Mouse (Mus musculus) urinary bladder, adult 2 months (tissue): ENCODE results near the gene Slco3a1. TPM values are rescaled to one million over a fixed set of nuclear protein-coding genes. Genes with fewer than 3 reads are reported as not detected.

Experiments used
- DNase-seq: peaks from one replicate; pipeline ENCODE4 v3.0.0; 2022; ENCODE audit warnings: low spot score
- polyA plus RNA-seq: library from polyadenylated mRNA; depleted of rRNA; stranded (reverse); fragments of >200 nt; gene quantifications from 2 replicates; pipeline ENCODE4 v1.2.3, GENCODE M21; 2012

Gene Slco3a1
- polyA plus RNA-seq, 1 experiment: 29.0 TPM

- no peak for DNase-seq
These were observed 172.3 kb downstream of the Slco3a1 start for GRCm38 (mm10) chr7:74382286-74382685.

DNA sequence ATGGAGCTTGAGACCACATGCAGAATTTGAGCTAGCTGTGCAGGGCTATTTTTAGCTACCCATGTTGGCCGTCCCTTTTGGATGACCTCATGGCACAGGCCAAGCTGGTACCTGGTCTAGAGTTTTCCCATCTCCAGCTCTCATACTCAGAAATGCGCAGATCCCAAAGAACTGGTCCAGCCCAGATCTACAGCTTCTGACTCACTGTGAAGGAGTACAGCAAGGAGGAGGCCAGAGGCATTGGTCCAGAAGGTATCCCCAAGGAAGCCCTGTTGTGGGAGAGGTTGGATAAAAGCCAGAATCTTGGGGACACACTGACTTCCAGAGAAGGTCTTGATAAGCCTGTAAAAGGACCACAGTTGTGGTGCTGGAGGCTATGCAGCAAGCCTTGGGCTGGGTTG, 172.7 kb downstream of the Slco3a1 start:
- DNase-seq: no peak

GRCm38 (mm10) chr7:74381051-74381450, 173.5 kb downstream of the Slco3a1 start:
- DNase-seq: no peak

DNA sequence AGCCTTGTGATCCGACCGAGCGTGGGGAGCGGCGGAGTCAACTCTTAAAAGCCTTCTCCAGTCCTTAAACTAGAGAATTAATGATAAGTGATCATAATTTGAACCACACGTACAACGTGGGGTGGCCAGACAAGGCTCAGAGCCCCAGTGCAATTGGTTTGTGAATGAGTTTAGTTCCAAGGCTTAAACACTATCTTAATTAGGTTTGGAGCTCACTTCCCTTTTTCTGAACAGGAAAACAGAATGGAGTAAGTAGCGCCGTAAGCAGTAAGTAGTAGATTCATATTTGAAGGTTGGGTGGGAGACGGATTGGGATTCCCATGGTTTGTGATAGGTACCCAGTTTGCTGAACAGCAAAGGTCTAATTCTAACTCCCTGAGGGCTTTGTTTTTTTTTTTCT, 176.7 kb downstream of the Slco3a1 start:
- no peak for DNase-seq

DNA sequence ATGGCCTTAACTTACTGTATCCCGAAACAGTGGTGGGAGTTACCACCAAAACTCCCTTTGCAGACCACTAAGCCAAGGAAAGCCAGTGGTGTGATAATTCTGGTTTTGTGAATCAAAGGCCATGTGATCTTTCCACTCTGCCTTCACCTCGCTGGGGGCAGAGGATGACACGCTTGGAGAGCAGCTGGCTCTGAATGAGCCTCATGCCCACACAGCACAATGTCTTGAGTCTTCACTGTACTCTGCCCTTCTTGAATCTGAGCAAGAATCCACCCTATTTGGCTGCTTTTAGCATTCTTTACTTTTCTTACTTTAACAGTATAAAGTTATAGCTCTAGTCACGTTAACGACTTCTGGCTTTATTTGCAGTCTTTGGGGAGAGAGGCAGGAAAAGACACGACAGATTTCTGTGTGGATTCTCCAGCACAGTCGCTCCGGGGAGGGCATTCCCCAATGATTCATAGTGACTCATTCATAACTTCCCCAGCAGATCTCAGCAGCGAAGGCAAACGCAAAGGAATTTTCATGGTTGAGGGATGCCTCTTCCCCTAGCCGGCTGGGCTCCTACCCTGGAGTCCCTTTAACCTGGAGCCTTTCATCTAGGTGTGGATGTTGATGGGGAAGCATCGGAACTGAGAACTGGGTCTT, 178.1 kb downstream of the Slco3a1 start:
- DNase-seq: no peak

- DNase-seq: no peak
These were observed 179.2 kb downstream of the Slco3a1 start for GRCm38 (mm10) chr7:74375174-74375957.

GRCm38 (mm10) chr7:74373056-74373455, 181.5 kb downstream of the Slco3a1 start:
- no peak for DNase-seq

DNA sequence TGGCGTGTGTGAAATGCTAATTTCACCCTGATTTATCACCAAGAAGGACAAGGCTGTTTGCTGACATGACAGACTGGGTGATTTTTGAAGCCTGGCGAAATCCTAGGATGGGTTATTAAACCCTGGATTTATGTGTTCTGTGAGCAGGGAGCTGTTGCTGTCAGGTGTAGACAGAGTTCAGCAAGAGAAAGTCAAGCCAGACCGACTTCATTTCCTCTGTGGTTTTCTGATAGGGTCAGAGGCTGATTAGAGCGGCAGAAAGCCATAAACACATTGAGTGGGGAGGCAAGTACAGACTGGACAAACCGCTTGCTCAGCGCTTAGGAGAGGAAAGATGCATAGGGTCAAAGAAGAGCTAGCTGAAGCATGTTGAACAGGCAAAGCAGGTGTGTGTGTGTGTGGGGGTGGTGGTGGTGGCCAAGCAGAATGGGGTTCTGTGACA, 182.4 kb downstream of the Slco3a1 start:
- no peak for DNase-seq

- DNase-seq: no peak
These were observed 182.9 kb downstream of the Slco3a1 start for GRCm38 (mm10) chr7:74371656-74372055.

- no peak for DNase-seq
These were observed 183.4 kb downstream of the Slco3a1 start for GRCm38 (mm10) chr7:74371208-74371607.

- no peak for DNase-seq
These were observed 184.9 kb downstream of the Slco3a1 start for GRCm38 (mm10) chr7:74369657-74370056.

DNA sequence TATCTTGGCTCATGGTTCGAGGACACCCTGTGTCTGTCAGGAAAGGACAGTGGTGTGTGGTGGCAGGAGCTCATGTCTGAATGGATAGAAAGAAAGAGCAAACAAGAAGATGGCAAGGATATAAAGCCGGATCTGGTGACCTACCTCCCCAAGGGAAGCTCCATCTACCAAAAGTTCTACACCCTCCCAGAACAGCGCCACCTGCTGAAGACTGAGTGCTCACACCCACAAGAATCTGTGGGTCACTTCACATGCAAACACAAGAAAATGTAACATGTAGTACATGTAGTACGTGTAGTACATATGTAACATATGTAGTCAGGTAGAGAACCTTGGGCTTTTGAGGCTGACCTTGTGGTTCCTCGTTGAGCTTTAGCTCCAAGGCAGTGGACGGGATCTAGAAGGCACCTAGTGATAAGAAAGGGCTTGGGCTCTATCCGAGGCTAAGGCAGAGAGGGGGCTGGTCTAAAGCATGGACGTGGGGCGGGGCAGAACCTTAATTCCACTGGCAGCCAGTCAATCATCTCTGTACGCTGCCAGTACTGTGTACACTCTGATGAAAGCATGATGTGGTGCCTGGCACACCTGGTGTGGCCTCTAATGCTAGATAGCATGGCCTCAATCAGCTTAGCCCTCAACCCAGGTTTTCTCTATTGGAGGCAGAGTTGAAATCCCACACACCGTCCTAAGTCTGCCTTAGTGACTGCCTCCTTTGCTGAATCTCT, 186.2 kb downstream of the Slco3a1 start:
- DNase-seq: no peak

DNA sequence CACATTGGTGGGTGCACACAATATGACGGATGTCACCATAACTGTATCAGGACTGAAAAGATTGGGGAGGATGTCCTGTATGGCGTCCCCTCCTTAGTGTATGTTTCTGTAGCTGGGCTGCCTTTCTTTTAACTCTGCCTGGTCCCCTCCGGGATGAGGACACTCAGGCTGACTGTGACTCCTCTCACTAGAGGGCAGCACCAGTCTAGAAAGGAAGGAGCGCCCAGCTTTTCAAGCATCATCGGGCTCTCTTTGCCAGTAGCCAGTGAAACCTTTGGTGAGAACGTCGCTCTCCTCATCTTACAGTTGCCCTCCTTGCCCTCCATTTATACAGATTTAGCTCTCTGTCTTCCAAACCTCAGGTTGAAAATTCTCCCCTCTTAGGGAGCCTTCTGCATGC, 187.2 kb downstream of the Slco3a1 start:
- DNase-seq: no peak

- no peak for DNase-seq
These were observed 189.0 kb downstream of the Slco3a1 start for GRCm38 (mm10) chr7:74365623-74366022.

DNA sequence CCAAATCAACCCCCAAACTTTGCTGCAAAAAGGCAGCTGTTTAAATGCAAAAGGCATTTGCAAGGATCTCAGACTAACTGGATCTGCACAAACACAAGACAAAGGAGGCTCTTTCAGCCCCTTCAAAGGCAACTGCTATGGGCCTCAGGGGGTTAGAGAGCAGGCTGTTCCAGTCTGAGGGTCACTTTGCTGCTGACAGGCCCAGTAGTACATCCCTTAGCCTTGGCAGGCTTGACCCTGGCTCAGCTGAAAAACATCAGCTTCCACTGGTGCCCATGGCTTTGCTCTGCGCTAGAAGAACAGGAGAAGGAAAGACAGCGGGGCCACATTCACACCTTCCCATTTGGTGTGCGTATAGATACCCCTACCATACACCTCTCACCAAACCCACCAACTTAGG, 189.6 kb downstream of the Slco3a1 start:
- no peak for DNase-seq

- DNase-seq: no peak
These were observed 191.1 kb downstream of the Slco3a1 start for GRCm38 (mm10) chr7:74363440-74363839.

GRCm38 (mm10) chr7:74361677-74362076, 192.9 kb downstream of the Slco3a1 start:
- no peak for DNase-seq

- DNase-seq: no peak
These were observed 197.6 kb downstream of the Slco3a1 start for GRCm38 (mm10) chr7:74357027-74357426.

DNA sequence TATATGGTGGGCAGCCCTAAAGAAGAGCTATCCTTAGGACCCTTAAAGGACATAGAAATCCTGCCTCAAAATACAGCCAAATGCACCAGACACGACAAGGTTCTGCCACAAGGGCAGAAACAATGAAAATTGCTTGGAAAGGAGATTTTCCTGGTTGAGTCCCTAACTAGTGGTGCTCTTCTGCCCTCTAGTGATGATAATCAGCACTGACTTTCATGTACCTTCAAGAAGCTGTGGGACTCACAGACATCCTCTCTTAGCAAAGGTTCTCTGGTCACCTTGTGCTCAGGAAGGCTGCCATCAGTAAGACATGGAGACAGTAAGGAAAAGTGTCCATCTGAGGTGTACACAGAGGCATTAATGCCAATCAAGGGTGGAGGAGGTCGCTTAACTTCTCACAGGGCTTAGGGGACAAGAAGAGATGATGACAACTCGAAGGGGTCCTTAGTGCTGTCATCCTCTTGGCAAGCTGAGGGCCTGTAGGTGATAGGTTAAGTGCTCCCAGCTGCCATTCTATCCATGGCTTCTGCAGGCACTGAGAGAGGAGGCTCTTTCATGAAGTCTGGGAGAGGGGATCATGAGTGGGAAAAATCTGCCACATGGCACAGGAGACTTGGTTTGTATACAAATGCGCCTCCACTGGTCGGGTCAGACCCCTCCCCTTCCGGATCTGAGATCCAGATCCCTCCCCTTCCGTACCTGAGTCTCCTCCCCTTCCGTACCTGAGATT, 199.9 kb downstream of the Slco3a1 start:
- no peak for DNase-seq

- no peak for DNase-seq
These were observed 200.7 kb downstream of the Slco3a1 start for GRCm38 (mm10) chr7:74353707-74354468.

- DNase-seq: no peak
These were observed 201.3 kb downstream of the Slco3a1 start for GRCm38 (mm10) chr7:74353240-74353639.
